Mouse (Mus musculus) intestine, embryonic 14.5 days (tissue): ENCODE measurements around the gene Hdhd3. TPM values are rescaled to one million over a fixed set of nuclear protein-coding genes. Genes with fewer than 3 reads are reported as not detected.

ENCODE experiments used
- ATAC-seq: fragments of 200-750 bp; cut with Nextera tagmentation; replicated peaks from 2 replicates; pipeline ENCODE4 v1.8.0; 2017; ENCODE audit warnings: low read depth, moderate number of reproducible peaks, moderate TSS enrichment, moderate library complexity; ENCODE audit not compliant: low FRiP score, low TSS enrichment
- DNase-seq: peaks from one replicate; pipeline ENCODE4 v3.0.0-alpha.2; 2018; ENCODE audit warnings: low spot score
- H3K27ac ChIP-seq: fragments of 300-500 bp; sonication (generic); 2 replicates; pipeline ENCODE4 v1.5.1; 2014; ENCODE audit warnings: low read depth, mild to moderate bottlenecking, control low read depth
- H3K27me3 ChIP-seq: fragments of 300-500 bp; sonication (generic); replicated peaks from 2 replicates; pipeline ENCODE4 v1.6.1; 2014; ENCODE audit warnings: low read length, control low read depth; ENCODE audit not compliant: control insufficient read depth, insufficient read depth
- H3K36me3 ChIP-seq: fragments of 300-500 bp; sonication (generic); 2 replicates; pipeline ENCODE4 v1.6.1; 2014; ENCODE audit warnings: low read length, control low read depth; ENCODE audit not compliant: control insufficient read depth, insufficient read depth
- H3K4me1 ChIP-seq: fragments of 300-500 bp; sonication (generic); replicated peaks from 2 replicates; pipeline ENCODE4 v1.6.1; 2014; ENCODE audit warnings: low read length, control low read depth, mixed read lengths; ENCODE audit not compliant: control insufficient read depth, insufficient read depth
- H3K4me2 ChIP-seq: fragments of 300-500 bp; sonication (generic); 2 replicates; pipeline ENCODE4 v1.6.1; 2014; ENCODE audit warnings: low read length
- H3K4me3 ChIP-seq: fragments of 300-500 bp; sonication (generic); 2 replicates; pipeline ENCODE4 v1.5.1; 2014; ENCODE audit warnings: low read depth, low read length, control low read depth, mixed read lengths
- H3K9ac ChIP-seq: fragments of 300-500 bp; sonication (generic); 2 replicates; pipeline ENCODE4 v1.6.1; 2014; ENCODE audit warnings: mild to moderate bottlenecking, low read length
- H3K9me3 ChIP-seq: fragments of 300-500 bp; sonication (generic); 2 replicates; pipeline ENCODE4 v1.6.1; 2016; ENCODE audit warnings: low read length, control low read depth; ENCODE audit not compliant: control insufficient read depth
- WGBS: fragments of 180-500 bp; shearing (Covaris S2); extraction: QIAGEN DNeasy Blood & Tissue Kit; methylation state at CpG from one replicate; pipeline ENCODE4 v1.1.7; 2014; 5-methylcytosine and 5-hydroxymethylcytosine counted together
- polyA plus RNA-seq: library from polyadenylated mRNA; unstranded; fragments of >200 nt; fragmentation: Nextera tagmentation; extraction: Ambion mirVana; gene quantifications from 2 replicates; pipeline ENCODE4 v1.2.1, GENCODE M21; 2014

Gene Hdhd3
- polyA plus RNA-seq, 1 experiment from 2014 or later: 32.4 TPM

DNA sequence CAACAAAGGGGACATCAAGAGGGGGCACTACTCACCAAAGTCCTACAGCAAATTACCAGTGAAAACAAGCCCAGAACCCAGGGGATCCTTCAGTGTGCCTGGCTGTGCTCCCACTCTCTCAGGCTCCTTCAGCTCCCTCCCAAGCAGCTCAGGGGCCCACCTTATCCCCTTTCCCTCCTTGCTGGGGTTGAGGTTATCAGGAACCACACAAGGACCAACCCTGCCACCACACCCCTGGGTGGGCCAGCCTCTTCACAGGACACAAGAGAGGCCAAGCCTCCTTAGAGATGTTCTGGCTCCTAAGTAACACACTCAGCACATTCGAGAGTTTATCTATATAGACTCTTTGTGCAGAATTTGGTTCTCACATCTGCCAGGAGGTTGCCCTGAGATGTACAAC is 13.3 kb upstream of the Hdhd3 start:
- DNase-seq: no peak
- no peaks in the 10 kb centered on the region for H3K9me3 ChIP-seq
- peaks cover 28% of the 10 kb centered on the region for H3K4me1 ChIP-seq
- H3K36me3 ChIP-seq: peaks cover 24% of the 10 kb centered on the region
- ATAC-seq: no peak
- no peaks in the 10 kb centered on the region for H3K27me3 ChIP-seq
- 71% methylated on average over 1 of the region's 1 CpGs for WGBS
- H3K9ac ChIP-seq: no peak overlapping the region
- no peak overlapping the region for H3K4me3 ChIP-seq
- H3K4me2 ChIP-seq: peak overlapping the region; percentile 25; the same call in 1 of the 2 replicates
- 0 out of 2 replicates have a peak overlapping the region, but pooled peaks have one; percentile 10 for H3K27ac ChIP-seq

DNA sequence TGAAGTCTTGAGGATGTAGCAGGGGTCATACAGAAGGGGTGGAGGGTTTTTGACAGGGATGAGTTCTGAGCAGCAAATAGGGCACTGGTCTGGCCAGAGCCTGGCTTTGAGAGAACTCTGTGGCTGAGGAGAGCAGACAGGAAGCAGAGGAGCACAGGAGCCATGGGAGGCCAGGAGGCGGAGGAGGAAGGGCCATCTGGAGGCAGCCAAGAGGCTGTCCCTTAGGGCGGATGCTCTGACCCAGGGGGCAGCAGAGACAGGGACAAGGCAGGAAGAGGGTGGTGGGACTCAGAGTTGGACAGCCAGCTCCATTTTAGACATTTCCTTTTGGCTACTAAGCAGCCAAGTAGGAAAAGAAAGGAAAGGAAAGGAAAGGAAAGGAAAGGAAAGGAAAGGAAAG is 12.8 kb upstream of the Hdhd3 start:
- peaks cover 29% of the 10 kb centered on the region for H3K36me3 ChIP-seq
- no peaks in the 10 kb centered on the region for H3K9me3 ChIP-seq
- H3K27ac ChIP-seq: 0 out of 2 replicates have a peak overlapping the region, but pooled peaks have one; percentile 10
- H3K4me2 ChIP-seq: no peak overlapping the region
- DNase-seq (no peak), ATAC-seq (no peak)
- no peak overlapping the region for H3K9ac ChIP-seq
- WGBS: 32% methylated on average over 2 of the region's 2 CpGs
- no peak overlapping the region for H3K4me3 ChIP-seq
- H3K4me1 ChIP-seq: peaks cover 28% of the 10 kb centered on the region
- H3K27me3 ChIP-seq: no peaks in the 10 kb centered on the region

GRCm38 (mm10) chr4:62515490-62515889 is 12.2 kb upstream of the Hdhd3 start:
- H3K4me2 ChIP-seq: no peak overlapping the region
- 69% methylated on average over 3 of the region's 3 CpGs for WGBS
- H3K9me3 ChIP-seq: no peaks in the 10 kb centered on the region
- no peak for ATAC-seq
- H3K9ac ChIP-seq: no peak overlapping the region
- no peak for DNase-seq
- peaks cover 28% of the 10 kb centered on the region for H3K4me1 ChIP-seq
- peaks cover 35% of the 10 kb centered on the region for H3K36me3 ChIP-seq
- no peak overlapping the region for H3K27ac ChIP-seq
- no peak overlapping the region for H3K4me3 ChIP-seq
- no peaks in the 10 kb centered on the region for H3K27me3 ChIP-seq

DNA sequence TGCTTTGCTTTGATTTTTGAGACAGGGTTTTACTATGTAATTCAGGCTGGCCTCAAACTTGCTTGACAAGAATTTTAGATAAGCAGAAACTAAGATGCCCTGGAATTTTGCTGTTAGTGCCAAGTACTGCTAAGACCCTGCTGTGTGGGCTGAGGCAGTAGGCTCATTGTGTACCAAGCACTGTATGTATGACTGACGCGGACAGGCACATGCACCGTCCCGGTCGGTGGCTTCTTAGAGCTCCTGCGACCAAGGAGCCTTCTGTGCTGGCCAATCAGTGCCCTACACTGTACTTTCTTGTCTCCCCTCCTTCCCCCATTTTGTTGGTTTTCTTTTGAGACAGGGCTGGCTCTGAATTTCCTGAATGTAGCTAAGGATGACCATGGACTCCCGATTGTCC is 11.7 kb upstream of the Hdhd3 start:
- H3K36me3 ChIP-seq: peaks cover 40% of the 10 kb centered on the region
- DNase-seq (no peak), ATAC-seq (no peak)
- no peaks in the 10 kb centered on the region for H3K27me3 ChIP-seq
- peaks cover 28% of the 10 kb centered on the region for H3K4me1 ChIP-seq
- H3K9me3 ChIP-seq: no peaks in the 10 kb centered on the region
- H3K4me3 ChIP-seq: no peak overlapping the region
- H3K27ac ChIP-seq: no peak overlapping the region
- H3K4me2 ChIP-seq: no peak overlapping the region
- 76% methylated on average over 7 of the region's 7 CpGs for WGBS
- no peak overlapping the region for H3K9ac ChIP-seq

DNA sequence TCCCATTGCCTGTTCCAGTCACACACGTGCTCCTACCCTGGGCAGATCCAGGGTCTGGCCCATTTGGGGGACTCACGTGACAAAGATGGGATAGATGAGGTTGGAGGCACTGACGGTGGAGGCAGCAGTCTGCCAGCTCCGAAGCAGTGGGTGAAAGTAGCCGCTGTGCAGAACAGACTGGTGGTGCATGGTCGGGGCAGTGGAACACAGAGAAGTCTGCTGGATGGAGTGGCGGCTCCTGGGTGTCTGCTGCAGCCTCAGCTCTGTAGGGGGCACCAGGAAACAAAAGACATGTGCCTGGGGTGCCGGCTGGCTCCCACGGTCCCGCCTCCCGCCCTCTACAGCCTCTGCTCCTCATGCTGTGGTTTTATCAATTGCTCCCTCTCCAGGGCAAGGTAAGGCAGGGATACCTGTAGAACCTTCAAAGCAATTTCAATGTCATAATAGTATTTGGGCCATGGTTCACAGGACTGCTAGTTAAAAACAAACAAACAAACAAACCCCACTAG is 10.8 kb upstream of the Hdhd3 start:
- no peak for DNase-seq
- Histone ChIP-seq H3K4me3 (no peak overlapping the region), H3K9me3 (no peaks in the 10 kb centered on the region), H3K27ac (no peak overlapping the region), H3K9ac (no peak overlapping the region), H3K4me1 (peaks cover 26% of the 10 kb centered on the region), H3K4me2 (no peak overlapping the region), H3K27me3 (no peaks in the 10 kb centered on the region), H3K36me3 (peaks cover 50% of the 10 kb centered on the region)
- no peak for ATAC-seq
- WGBS: 50% methylated on average over 11 of the region's 11 CpGs

DNA sequence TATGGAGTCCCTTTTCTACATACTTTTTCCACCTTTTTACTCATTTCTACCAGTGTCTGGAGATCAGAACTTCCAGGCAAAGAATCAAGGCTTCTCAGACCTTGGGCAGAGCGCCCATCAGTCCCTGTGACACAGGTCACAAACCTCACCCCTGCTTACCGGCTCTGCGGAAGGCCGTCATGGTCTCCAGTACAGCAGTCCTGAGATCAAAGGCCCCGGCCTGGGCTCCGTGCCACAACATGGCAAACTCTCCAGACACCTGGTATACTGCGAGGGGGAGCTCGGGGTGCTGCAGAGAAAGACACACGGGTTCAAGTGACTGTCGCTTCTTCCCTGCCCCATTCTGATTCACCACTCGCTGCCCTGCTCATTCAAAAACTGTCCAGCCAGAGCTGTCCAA is 6.7 kb upstream of the Hdhd3 start:
- no peaks in the 10 kb centered on the region for H3K27me3 ChIP-seq
- no peak for ATAC-seq
- H3K27ac ChIP-seq: no peak overlapping the region

DNA sequence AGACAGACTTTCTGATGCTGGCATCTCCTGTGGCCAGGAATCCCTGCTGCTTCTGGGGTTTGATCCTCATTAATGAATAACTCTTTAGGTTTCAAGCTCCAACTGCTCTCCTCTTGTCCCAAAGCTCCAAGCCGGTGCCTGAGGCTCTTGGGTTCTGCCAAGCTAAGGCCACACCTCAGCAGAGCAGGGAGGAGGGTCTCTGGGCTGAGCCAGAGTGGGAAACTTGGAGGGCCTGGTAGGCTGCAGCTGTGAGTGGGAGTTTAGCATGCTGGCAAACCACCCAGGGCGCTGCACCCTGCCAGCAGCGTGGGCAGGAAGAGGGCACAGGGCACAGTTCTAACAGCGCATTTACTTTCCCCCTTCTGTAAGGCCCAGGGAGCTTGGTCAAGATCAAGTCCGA is 5.6 kb upstream of the Hdhd3 start:
- H3K4me2 ChIP-seq: no peak overlapping the region
- ATAC-seq (no peak), DNase-seq (no peak)
- H3K4me1 ChIP-seq: no peaks in the 10 kb centered on the region
- H3K27ac ChIP-seq: no peak overlapping the region
- H3K36me3 ChIP-seq: peaks cover 70% of the 10 kb centered on the region
- 90% methylated on average over 5 of the region's 5 CpGs for WGBS
- H3K9me3 ChIP-seq: no peaks in the 10 kb centered on the region
- no peak overlapping the region for H3K9ac ChIP-seq
- H3K27me3 ChIP-seq: no peaks in the 10 kb centered on the region
- no peak overlapping the region for H3K4me3 ChIP-seq

More for the DNA sequence above, 6.7 kb upstream of the Hdhd3 start:
- Histone ChIP-seq H3K36me3 (peaks cover 71% of the 10 kb centered on the region), H3K9me3 (no peaks in the 10 kb centered on the region), H3K4me3 (no peak overlapping the region), H3K4me1 (no peaks in the 10 kb centered on the region), H3K4me2 (no peak overlapping the region), H3K9ac (no peak overlapping the region)
- 93% methylated on average over 11 of the region's 11 CpGs for WGBS
- DNase-seq: no peak

DNA sequence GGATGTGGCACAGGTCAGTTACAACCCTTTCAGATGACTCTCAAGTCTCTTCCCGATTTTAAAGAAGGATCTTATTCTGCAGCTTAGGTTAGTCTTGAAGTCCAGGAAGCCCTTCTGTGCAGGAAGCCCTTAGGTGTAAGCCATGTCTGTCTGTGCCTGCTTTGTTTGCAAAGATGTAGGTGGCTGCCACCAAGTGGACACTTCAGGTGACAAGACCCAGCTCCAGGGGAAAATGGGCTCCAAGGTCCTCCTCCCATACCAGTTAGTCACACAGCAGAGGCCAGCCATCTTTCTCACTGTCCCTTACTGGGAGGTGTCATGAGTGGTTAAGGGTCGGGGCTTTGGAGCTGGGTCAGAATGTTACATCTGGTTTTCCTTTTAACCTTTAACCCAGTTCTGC is 3.5 kb upstream of the Hdhd3 start:
- no peaks in the 10 kb centered on the region for H3K27me3 ChIP-seq
- 62% methylated on average over 2 of the region's 2 CpGs for WGBS
- no peak for ATAC-seq

GRCm38 (mm10) chr4:62505991-62506390 is 2.7 kb upstream of the Hdhd3 start:
- Histone ChIP-seq H3K36me3 (peaks cover 41% of the 10 kb centered on the region), H3K4me2 (no peak overlapping the region), H3K9ac (no peak overlapping the region), H3K4me1 (0 out of 2 replicates have a peak, but pooled peaks cover 5% of the 10 kb centered on the region), H3K27ac (no peak overlapping the region), H3K27me3 (no peaks in the 10 kb centered on the region), H3K4me3 (no peak overlapping the region), H3K9me3 (no peaks in the 10 kb centered on the region)
- DNase-seq: no peak
- ATAC-seq: no peak
- WGBS: 89% methylated on average over 3 of the region's 3 CpGs

More for the DNA sequence above, 3.5 kb upstream of the Hdhd3 start:
- no peak for DNase-seq
- Histone ChIP-seq H3K4me1 (0 out of 2 replicates have a peak, but pooled peaks cover 3% of the 10 kb centered on the region), H3K9ac (no peak overlapping the region), H3K27ac (no peak overlapping the region), H3K4me2 (no peak overlapping the region), H3K9me3 (no peaks in the 10 kb centered on the region), H3K4me3 (no peak overlapping the region), H3K36me3 (peaks cover 49% of the 10 kb centered on the region)
